Mouse (Mus musculus) heart, embryonic 11.5 days (tissue): Measurements from ENCODE around the gene Cux1. TPM values are rescaled to one million over a fixed set of nuclear protein-coding genes. Genes with fewer than 3 reads are reported as not detected.
"Not testable (repeated sequence)": the region's sequence is repeated elsewhere in the genome, so short reads cannot be mapped to it uniquely, and the experiment has no call there.

Experiments
- ATAC-seq: fragments of 200-750 bp; cut with Nextera tagmentation; replicated peaks from 2 replicates; pipeline ENCODE4 v1.8.0; 2017; ENCODE audit warnings: moderate library complexity; ENCODE audit not compliant: insufficient number of reproducible peaks, low FRiP score, low TSS enrichment
- H3K27ac ChIP-seq: fragments of 300-500 bp; sonication (generic); 2 replicates; pipeline ENCODE4 v1.5.1; 2014; ENCODE audit warnings: mild to moderate bottlenecking, low read depth, low read length
- H3K27me3 ChIP-seq: fragments of 300-500 bp; sonication (generic); 2 replicates; pipeline ENCODE4 v1.6.1; 2014; ENCODE audit warnings: mild to moderate bottlenecking, low read length, mixed read lengths; ENCODE audit not compliant: control insufficient read depth, insufficient read depth
- H3K36me3 ChIP-seq: fragments of 300-500 bp; sonication (generic); 2 replicates; pipeline ENCODE4 v1.6.1; 2014; ENCODE audit warnings: mild to moderate bottlenecking, low read length, moderate library complexity, mixed read lengths; ENCODE audit not compliant: control insufficient read depth, insufficient read depth
- H3K4me1 ChIP-seq: fragments of 300-500 bp; sonication (generic); 2 replicates; pipeline ENCODE4 v1.6.1; 2014; ENCODE audit warnings: low read length; ENCODE audit not compliant: control insufficient read depth, insufficient read depth
- H3K4me2 ChIP-seq: fragments of 300-500 bp; sonication (generic); 2 replicates; pipeline ENCODE4 v1.6.1; 2014; ENCODE audit warnings: mild to moderate bottlenecking, moderate library complexity
- H3K4me3 ChIP-seq: fragments of 300-500 bp; sonication (generic); 2 replicates; pipeline ENCODE4 v1.5.1; 2014; ENCODE audit warnings: low read depth, low read length
- H3K9ac ChIP-seq: fragments of 300-500 bp; sonication (generic); 2 replicates; pipeline ENCODE4 v1.6.1; 2014; ENCODE audit warnings: mild to moderate bottlenecking, low read depth, low read length, moderate library complexity
- H3K9me3 ChIP-seq: fragments of 300-500 bp; sonication (generic); replicated peaks from 2 replicates; pipeline ENCODE4 v1.6.1; 2016; ENCODE audit warnings: low read length; ENCODE audit not compliant: control insufficient read depth
- WGBS: fragments of 180-500 bp; shearing (Covaris S2); extraction: QIAGEN DNeasy Blood & Tissue Kit; methylation state at CpG from one replicate; pipeline ENCODE4 v1.1.7; 2014; ENCODE audit not compliant: insufficient replicate concordance; 5-methylcytosine and 5-hydroxymethylcytosine counted together
- polyA plus RNA-seq: library from polyadenylated mRNA; unstranded; fragments of >200 nt; fragmentation: Nextera tagmentation; extraction: Ambion mirVana; gene quantifications from 2 replicates; pipeline ENCODE4 v1.2.1, GENCODE M21; 2014

Cux1 gene
- polyA plus RNA-seq, 1 experiment from 2014 or later: 67.5 TPM

DNA sequence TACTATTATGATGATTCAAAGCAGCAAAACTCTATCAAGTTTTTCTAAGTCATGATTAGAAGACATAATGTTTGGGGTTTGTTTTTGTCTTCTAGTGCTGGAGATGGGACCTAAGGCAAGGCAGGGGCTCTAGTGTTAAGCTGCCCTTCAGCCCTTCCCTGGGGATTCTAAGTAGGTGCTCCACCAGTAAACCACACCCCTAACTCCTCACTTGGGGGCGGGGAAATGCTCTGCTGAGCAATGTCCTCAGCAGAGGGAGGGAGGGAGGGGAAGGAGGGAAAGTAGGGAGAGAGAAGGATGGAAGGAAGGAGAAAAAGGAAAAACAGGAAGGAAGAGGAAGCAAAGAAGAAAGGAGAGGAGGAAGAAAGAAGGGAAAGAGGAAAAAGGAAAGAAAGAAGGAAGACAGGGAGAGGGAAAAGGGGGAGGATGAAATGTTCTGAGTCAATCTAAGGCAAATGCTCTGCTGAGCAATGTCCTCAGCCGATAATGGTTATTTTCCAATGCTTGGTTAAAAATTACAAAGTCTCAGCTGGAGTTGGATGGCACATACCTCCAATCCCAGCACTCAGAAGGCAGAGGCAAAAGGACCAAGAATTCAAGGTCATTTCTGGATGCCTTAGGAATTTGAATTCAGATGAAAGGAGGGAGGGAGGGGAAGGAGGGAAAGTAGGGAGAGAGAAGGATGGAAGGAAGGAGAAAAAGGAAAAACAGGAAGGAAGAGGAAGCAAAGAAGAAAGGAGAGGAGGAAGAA is 96.1 kb downstream of the Cux1 start:
- not testable (repeated sequence) for H3K4me3 ChIP-seq, H3K4me2 ChIP-seq, H3K9me3 ChIP-seq, H3K36me3 ChIP-seq, H3K27me3 ChIP-seq, H3K9ac ChIP-seq, ATAC-seq
- H3K27ac ChIP-seq: 0 out of 2 replicates have a peak overlapping the region, but pooled peaks have one; percentile 15
- H3K4me1 ChIP-seq: peaks cover 68% of the 10 kb centered on the region
- WGBS: 55% methylated on average over 2 of the region's 2 CpGs

GRCm38 (mm10) chr5:136469301-136469700 is 98.0 kb downstream of the Cux1 start:
- no peak overlapping the region for H3K4me2 ChIP-seq
- no peaks in the 10 kb centered on the region for H3K9me3 ChIP-seq
- H3K27ac ChIP-seq: peak overlapping the region; percentile 89; the same call in 1 of the 2 replicates
- H3K36me3 ChIP-seq: no peaks in the 10 kb centered on the region
- H3K9ac ChIP-seq: no peak overlapping the region
- no peaks in the 10 kb centered on the region for H3K27me3 ChIP-seq
- no peak for ATAC-seq
- H3K4me3 ChIP-seq: no peak overlapping the region
- 76% methylated on average over 1 of the region's 1 CpGs for whole genome bisulfite sequencing
- H3K4me1 ChIP-seq: peaks cover 77% of the 10 kb centered on the region

DNA sequence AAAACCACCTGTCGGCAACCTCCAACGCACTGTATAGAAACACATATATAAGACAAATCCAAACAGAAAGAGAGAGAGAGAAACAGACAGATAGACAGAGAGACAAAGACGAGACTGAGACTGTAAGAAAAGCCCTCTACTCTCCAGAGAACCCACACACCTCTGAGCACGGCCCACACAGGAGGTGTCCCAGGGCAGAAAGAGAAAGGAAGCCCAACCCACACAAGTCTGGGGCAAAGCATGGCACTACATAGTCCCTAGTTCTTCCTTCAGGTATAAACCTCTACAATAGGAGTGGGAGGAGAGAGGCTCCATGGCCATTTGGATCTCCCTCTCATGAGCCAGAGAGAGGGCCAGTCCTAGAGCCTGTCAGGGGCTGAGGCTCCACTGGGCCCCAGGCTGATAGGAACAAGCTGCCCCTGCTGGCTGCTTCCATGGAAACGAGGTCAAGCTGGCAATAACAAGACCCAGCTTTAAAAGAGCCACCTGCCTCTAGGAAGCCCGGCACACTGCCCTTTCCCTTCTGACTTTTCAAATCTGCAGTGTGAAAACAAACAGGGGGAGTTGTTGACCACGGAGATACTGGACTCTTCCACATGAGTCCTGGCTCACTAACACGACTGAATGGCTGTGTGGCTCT is 99.8 kb downstream of the Cux1 start:
- peak overlapping the region; percentile 89 for H3K27ac ChIP-seq
- WGBS: 13% methylated on average over 6 of the region's 8 CpGs

GRCm38 (mm10) chr5:136465770-136466406 is 101.4 kb downstream of the Cux1 start:
- peak overlapping the region; percentile 4; the same call in 1 of the 2 replicates for H3K4me2 ChIP-seq
- peaks cover 83% of the 10 kb centered on the region for H3K4me1 ChIP-seq
- no peak overlapping the region for H3K9ac ChIP-seq

More for the DNA sequence above, 99.8 kb downstream of the Cux1 start:
- H3K4me1 ChIP-seq: peaks cover 78% of the 10 kb centered on the region
- no peaks in the 10 kb centered on the region for H3K36me3 ChIP-seq
- H3K9ac ChIP-seq: peak overlapping the region; percentile 34; the same call in 1 of the 2 replicates
- ATAC-seq: peak; percentile 71
- no peaks in the 10 kb centered on the region for H3K9me3 ChIP-seq
- no peaks in the 10 kb centered on the region for H3K27me3 ChIP-seq
- no peak overlapping the region for H3K4me3 ChIP-seq
- H3K4me2 ChIP-seq: peak overlapping the region; percentile 47

GRCm38 (mm10) chr5:136465366-136465765 is 101.9 kb downstream of the Cux1 start:
- H3K36me3 ChIP-seq: no peaks in the 10 kb centered on the region
- H3K9me3 ChIP-seq: no peaks in the 10 kb centered on the region
- peak overlapping the region; percentile 4; the same call in 1 of the 2 replicates for H3K4me2 ChIP-seq
- H3K9ac ChIP-seq: no peak overlapping the region
- H3K4me1 ChIP-seq: peaks cover 82% of the 10 kb centered on the region
- H3K4me3 ChIP-seq: no peak overlapping the region
- no peaks in the 10 kb centered on the region for H3K27me3 ChIP-seq
- WGBS: 36% methylated on average over 5 of the region's 5 CpGs
- ATAC-seq: no peak
- H3K27ac ChIP-seq: peak overlapping the region; percentile 60

More at GRCm38 (mm10) chr5:136465770-136466406, 101.4 kb downstream of the Cux1 start:
- no peak overlapping the region for H3K4me3 ChIP-seq
- H3K9me3 ChIP-seq: no peaks in the 10 kb centered on the region
- H3K27ac ChIP-seq: peak overlapping the region; percentile 60
- WGBS: 23% methylated on average over 11 of the region's 11 CpGs
- H3K27me3 ChIP-seq: no peaks in the 10 kb centered on the region
- no peak for ATAC-seq
- H3K36me3 ChIP-seq: no peaks in the 10 kb centered on the region

GRCm38 (mm10) chr5:136464849-136465248 is 102.4 kb downstream of the Cux1 start:
- Histone ChIP-seq H3K27ac (peak overlapping the region; percentile 30; the same call in 1 of the 2 replicates), H3K4me2 (no peak overlapping the region), H3K4me1 (peaks cover 82% of the 10 kb centered on the region), H3K27me3 (no peaks in the 10 kb centered on the region), H3K9me3 (no peaks in the 10 kb centered on the region), H3K4me3 (no peak overlapping the region), H3K9ac (no peak overlapping the region), H3K36me3 (no peaks in the 10 kb centered on the region)
- ATAC-seq: no peak
- WGBS: 54% methylated on average over 3 of the region's 3 CpGs

- H3K4me2 ChIP-seq: no peak overlapping the region
- no peaks in the 10 kb centered on the region for H3K9me3 ChIP-seq
- no peaks in the 10 kb centered on the region for H3K27me3 ChIP-seq
- no peak overlapping the region for H3K27ac ChIP-seq
- no peak for ATAC-seq
- H3K4me1 ChIP-seq: peaks cover 79% of the 10 kb centered on the region
- H3K36me3 ChIP-seq: no peaks in the 10 kb centered on the region
- no peak overlapping the region for H3K4me3 ChIP-seq
- H3K9ac ChIP-seq: no peak overlapping the region
- WGBS: 55% methylated on average over 2 of the region's 2 CpGs
These were observed 103.2 kb downstream of the Cux1 start for GRCm38 (mm10) chr5:136464128-136464527.

GRCm38 (mm10) chr5:136462613-136463012 is 104.7 kb downstream of the Cux1 start:
- Histone ChIP-seq H3K9me3 (no peaks in the 10 kb centered on the region), H3K27me3 (no peaks in the 10 kb centered on the region), H3K36me3 (no peaks in the 10 kb centered on the region), H3K4me2 (peak overlapping the region; percentile 37), H3K4me1 (peaks cover 79% of the 10 kb centered on the region), H3K27ac (peak overlapping the region; percentile 79), H3K9ac (no peak overlapping the region), H3K4me3 (no peak overlapping the region)
- WGBS: 39% methylated on average over 6 of the region's 6 CpGs
- ATAC-seq: no peak
